Mouse (Mus musculus): ENCODE results near the gene Sphk2.

Sphk2 gene

DNA sequence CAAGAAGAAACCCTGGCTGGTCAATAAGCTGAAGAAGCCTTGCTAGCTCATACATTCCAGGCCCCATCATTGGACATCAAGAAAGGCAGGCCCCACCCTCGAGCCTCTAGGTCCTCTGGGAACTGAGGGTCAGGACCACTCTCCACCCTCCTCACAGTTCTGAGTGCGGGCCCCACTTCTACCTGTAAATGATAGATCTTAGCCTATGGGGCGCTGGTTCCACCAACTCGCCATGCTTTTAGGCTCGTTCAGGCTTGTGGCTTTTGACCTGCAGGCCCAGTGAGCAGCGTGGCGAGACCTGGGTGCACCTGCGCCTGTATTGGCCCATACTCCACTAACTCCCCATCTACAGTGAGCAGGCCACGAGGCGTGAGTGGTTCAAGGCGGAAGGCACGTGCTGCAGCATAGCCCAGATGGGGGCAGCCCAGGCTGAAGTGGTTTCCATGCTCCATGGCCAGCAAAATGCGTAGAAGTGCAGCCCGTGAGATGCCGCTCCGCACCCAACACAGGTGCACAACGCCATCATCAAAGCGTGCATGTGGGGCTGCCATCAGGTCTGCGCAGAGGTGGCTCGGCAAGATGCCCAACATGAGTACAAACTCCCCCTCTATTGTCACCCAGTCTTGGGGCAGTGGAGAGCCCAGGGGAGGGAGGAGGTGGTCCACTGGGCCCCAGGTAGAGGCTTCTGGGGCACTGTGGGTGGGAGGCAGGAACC lies 7.2 kb downstream of the Sphk2 start:
- peak in 1 of 2 experiments; percentile 48 for DNase-seq (ENCODE audit: low spot score in 2 of 2)

DNA sequence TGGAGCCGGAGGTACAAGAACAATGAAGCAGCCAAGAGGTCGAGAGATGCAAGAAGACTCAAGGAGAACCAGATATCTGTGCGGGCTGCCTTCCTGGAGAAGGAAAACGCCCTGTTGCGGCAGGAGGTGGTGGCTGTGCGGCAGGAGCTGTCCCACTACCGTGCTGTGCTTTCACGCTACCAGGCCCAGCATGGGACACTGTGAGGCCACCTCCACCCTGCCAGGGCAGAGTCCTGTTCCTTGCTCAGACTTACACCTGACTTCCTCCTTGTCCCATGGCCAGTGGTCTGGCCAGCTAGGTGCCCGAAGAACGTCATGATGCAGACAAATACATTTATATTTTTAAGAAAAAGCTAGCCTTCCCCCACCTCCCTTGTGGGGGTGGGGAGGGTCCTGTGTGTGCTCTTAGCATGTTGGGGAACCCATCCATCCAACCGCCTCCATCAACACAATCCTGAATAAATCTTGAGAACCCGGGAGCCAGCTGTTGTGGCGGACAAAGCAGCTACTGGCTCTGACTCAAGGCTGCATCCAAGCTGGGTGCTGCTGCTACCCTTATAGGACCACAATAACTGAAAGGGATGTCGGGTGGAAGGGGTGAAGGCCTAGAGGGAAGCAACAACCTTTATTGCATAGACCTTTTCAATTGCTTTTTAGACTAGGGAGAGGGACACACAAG lies 8.0 kb downstream of the Sphk2 start:
- no peak for DNase-seq (ENCODE audit: low spot score in 2 of 2)

DNA sequence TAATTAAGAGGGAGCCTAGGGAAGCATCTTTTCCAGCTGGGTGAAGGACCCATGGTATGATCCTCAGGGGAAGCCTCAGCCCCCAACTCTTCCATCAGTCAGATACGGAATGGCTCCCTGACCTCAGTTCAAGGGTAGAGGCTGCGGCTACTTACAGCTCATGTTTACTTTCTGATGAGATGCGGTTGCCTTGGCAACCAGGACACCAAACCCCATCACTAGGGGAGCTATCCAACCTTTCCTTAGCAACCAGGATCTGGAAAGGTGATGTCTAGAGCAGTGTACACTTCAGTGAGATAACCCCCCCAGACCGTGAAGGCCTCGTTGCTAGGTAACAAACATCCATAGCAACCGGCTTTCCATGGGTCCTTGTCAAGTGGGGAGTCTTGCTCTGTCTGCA lies 8.8 kb downstream of the Sphk2 start:
- peak in 1 of 2 experiments; percentile 43 for DNase-seq (ENCODE audit: low spot score in 2 of 2)

DNA sequence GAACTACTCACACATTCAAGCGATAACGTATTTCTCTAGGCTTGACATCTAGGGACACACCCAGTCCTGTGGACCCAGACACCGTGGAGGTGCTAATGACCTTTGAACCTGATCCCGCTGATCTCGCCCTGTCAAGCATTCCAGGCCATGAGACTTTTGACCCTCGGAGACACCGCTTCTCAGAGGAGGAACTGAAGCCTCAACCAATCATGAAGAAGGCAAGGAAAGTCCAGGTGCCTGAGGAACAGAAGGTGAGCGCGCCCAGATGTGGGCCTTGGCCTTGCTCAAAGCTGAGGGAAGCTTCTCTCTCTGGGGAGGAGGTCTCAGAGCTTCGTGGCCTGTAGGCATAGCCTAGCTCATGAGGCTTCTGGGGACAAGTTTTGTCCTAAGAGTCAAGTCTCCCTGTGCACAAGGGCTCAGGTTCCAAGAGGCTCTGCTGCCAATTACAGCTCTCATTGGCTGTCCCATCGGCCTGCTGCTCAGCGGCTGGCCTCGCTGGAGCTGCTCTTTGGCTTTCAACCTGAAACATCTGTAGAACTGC lies 9.5 kb downstream of the Sphk2 start:
- DNase-seq (ENCODE audit: low spot score in 2 of 2) = no peak

DNA sequence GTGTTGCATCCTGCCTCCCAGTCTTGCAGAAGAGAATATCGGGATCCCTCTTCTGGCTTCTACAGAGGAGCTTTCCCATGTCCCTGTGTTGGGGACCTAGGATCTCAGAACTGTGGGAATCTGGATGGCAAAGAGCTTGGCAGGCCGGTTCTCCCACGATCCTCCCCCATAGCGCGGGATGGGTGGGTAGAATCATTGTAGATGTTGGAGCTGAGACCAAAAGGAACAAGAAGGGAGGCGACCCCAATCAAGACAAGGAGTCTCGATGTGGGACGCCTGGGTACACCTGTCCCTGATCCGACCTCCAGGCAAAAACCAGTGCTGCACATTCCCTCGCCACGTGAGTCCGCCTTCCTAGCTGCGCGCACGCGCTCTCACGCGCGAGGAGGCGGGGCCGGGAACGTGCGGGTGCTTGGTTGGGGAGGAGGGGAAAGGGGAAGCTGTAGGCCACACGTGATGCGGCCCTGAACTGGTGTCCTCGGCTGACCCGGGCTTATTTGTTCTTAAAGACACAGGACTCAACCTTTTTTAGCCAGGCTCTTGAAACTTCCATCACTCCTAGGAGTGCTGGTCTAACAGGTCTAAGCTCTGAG lies 10.3 kb downstream of the Sphk2 start:
- DNase-seq (ENCODE audit: low spot score in 2 of 2) = peak; percentile 90 to 96

DNA sequence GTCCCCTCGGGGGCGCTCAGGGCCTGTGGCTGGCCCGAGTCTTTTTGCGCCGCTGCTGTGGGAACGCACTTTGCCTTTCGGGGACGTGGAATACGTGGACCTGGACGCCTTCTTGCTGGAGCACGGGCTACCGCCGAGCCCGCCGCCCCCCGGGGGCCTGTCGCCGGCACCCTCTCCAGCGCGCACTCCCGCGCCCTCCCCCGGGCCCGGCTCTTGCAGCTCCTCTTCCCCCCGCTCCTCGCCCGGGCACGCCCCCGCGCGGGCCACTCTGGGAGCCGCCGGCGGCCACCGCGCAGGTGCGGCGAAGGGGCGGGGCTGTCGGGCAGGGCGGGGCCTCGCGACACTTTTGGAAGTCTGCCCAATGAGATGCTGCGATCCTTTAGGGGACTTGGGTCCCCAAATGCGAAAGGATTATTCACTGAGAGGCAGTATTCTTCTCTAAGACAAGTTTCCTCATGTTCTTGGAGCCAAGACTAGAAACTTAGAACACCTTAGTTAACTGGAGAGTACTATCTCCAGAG lies 11.0 kb downstream of the Sphk2 start:
- DNase-seq (ENCODE audit: low spot score in 2 of 2) = peak in 1 of 2 experiments; percentile 81

DNA sequence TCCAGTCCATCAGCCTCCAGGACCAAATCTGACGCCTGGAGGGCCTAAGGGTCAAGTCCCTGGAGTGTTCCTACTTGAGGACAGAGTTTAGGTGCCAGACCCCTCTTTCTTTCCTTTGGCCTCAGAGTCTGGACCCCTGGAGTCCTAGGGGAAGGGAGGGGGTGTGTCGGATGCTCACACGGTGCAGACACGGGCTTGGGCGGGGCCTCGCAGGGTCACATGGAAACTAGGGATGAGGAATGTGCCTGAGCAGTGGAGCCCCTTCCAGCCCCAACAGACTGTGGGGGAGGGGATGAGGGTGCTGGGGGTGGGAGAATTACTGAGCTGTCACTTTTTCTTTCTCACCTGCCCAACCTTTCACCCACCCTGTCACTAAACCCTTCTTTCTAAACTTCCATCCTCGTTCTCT lies 11.9 kb downstream of the Sphk2 start:
- peak in 1 of 2 experiments; percentile 91 for DNase-seq (ENCODE audit: low spot score in 2 of 2)

DNA sequence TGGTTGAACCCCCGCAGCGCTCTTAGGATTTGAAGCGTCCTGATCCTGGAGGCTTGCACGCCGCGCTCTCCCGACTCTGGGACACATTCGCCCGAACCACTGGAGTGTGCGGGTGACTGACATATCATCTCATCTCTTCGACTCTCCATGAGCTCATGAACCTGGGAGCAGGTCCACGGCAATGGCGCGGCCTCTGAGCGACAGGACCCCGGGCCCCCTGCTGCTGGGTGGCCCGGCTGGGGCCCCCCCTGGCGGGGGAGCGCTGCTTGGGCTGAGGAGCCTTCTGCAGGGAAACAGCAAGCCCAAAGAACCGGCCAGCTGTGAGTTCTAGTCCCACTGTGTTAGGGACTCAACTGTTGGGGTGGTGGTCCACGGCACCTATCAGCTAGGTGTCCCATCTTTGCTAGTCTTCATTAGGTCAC lies 12.3 kb downstream of the Sphk2 start:
- DNase-seq (ENCODE audit: low spot score in 2 of 2) = no peak

DNA sequence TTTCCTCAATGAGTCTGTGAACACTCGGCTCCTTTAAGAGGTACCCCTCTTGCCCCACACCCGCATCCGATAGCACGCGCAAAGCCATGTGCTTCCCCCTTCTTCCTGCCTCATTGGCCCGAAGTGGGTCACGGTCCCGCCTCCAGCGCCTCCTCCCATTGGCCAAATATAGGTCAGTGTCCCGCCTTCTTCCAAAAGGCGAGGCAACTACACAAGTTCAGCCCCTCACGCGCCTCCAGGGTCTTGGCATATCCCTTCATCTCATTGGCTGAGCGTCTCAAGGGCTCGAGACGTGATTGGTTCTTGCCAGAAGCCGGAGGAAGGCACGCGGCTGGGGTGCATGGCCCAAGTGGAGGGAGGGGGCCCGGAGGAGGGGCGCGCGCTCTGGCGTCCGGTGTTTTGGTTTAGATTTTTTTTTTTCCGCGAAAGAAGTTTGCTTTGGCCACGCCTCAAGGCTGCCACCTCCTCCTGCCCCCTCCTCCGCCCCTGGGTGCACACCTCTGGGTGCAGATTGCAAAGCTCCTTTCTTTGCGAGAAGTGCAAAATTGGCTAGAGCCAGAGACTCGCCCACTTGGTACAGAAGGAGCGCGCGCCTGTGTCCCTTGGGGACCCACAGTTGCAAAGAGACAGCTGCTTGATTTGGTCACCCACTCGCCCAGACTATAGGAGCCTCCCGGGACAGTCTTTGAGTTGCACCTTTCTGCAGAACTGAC lies 12.9 kb downstream of the Sphk2 start, which contains the start of gene Dbp:
Dbp (plus strand) TSS at position 359 of the 713 bp plus-strand sequence.
- DNase-seq (ENCODE audit: low spot score in 2 of 2) = peak; percentile 100

DNA sequence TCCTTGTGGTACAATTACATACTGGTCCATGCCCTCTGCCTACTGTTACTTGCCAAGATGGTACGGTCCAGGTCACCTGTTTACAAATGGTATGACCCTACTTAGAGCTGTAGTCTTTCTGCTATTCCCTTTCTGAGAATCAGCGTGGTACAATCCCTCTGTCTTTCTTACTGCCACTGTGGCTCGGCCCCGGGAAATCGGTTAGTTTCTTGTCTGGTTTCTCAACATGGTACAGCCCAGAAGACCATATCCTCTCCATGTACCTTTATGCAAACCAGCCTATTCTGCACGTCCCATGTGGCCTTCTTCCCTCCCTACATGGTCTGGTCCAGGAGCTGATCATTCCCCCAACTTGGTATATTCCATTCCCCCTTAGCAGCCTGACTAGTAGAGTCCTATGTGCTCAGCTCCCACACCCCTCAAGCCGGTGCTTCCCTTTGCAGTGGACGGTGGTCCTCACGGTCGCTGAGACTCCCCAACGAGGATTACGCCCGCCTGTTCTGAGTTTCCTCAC lies 13.7 kb downstream of the Sphk2 start:
- DNase-seq (ENCODE audit: low spot score in 2 of 2) = peak; percentile 88 to 90

DNA sequence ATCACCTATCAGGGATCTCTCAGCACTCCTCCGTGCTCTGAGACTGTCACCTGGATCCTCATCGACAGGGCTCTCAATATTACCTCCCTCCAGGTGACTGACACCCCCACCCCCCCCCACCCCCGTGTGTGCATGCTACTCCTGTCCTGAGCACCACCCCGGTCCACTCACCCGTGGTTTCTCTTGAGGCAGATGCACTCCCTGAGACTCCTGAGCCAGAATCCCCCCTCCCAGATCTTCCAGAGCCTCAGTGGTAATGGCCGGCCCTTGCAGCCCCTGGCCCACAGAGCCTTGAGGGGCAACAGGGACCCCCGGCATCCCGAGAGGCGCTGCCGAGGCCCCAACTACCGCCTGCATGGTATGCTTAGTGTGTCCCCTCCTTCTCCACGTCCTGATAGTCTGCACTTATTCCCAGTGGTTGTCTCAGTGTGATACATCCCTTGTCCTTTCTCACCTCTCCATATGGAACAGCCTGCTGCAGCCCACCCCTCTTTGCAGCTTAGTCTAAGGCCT lies 14.2 kb downstream of the Sphk2 start:
- no peak for DNase-seq (ENCODE audit: low spot score in 2 of 2)

DNA sequence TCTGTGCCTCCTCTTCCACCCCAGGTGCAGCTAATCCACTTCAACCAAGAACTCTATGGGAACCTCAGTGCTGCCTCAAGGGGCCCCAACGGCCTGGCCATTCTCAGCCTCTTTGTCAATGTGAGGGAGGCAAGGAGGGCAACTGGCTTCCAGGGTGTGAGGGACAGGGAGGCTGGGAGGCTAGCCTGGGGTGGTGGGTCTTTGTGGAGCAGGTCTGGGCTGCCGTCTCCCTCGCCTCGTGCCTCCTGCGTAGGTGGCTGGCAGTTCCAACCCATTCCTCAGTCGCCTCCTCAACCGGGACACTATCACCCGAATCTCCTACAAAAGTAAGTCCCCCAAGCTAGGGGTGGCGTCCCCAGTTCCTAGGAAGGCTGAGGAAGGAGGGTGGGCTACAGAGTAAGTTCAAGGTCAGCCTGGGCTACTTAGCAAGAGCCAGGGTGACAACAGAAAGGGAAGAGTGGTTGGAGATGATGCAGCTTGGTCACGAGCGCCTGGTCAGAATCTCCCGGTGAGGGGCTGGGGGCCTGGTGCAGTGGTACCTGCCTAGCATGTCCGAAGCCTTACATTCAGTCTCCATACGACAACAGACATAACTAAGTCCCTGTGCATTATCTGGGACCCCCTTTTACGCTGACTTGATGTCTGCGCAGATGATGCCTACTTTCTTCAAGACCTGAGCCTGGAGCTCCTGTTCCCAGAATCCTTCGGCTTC lies 14.8 kb downstream of the Sphk2 start:
- DNase-seq (ENCODE audit: low spot score in 2 of 2) = no peak

DNA sequence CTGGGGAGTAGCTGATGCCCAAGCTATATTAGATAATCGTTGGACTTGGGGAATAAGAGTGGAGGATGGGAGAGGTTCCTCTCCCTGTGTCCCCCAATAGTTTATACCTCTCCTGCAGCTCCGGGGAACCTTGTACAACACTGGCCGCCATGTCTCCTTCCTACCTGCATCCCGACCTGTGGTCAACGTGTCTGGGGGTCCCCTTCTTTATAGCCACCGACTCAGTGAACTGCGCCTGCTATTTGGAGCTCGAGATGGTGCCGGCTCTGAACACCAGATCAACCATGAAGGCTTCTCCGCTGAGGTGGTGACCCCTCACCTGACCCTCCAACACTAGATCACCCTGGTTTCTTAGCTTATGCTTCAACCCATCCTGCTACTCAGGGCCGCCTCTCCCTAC lies 15.5 kb downstream of the Sphk2 start:
- no peak for DNase-seq (ENCODE audit: low spot score in 2 of 2)

DNA sequence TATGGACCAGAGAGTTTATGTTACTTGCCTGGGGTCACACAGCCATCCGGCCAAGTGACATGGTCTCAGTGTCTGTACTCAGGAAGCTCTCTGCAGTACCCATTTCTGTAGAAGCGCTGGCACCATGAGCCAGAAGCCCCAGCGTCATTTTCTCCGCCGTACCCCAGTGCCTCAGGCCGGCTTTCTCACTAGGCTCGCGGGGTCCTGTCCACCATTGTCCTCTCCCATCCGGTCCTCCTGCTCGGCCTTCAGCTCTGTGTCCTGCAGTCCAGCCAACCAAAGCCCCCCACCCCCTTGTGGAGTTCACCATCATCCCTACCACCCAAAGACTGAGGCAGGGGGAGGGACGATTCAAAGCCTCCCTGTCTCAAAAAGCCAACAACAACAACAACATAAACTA lies 16.2 kb downstream of the Sphk2 start:
- DNase-seq (ENCODE audit: low spot score in 2 of 2) = no peak

DNA sequence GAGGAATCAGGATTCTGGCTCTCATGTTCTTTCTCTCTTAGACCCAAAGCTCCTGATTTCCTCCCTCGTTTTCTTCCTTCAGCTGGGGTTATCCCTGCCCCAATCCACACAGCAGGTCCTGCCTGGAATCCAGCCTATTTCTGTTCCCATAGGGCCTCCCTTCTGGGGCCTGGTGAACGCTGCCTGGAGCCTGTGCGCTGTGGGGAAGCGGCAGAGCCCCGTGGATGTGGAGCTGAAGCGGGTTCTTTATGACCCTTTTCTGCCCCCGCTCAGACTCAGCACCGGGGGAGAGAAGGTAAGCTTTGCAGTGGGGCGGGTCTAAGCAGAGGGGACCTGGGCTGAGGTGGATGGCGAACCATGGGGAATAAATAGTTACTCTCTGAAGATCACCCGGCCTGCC lies 16.7 kb downstream of the Sphk2 start:
- peak in 1 of 2 experiments; percentile 54 for DNase-seq (ENCODE audit: low spot score in 2 of 2)

DNA sequence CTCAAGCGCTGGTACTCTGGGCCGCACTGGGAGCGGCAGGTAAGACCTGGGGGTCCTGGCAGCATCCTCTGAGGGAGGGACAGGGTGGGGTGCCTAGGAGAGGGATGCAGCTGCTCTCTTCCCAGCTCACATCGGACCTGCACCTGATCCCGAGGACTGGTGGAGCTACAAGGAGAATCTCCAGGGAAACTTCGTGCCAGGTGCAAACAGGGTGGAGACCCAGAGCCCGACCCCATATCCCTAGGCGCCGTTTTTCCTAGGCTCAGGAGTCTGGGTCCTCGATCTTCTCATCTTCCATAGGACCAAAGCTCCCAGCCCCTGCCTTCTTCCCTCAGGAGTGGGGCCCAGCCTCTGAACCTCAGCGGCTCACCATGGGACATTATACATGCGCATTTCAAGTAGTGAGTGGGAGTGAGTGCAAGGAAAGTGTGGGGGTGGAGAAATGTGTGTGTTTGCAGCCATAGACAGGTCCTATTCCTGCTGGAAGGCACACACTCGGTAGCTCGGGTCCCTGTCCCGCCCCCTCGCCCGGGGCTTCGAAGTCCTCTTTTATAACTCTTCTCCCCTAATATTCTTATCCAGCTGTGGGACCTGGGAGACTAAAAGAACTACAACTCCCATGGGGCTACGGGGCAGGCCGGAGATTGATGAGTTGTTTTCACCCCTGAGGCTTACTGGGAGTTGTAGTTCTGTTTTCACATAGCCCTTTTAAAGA lies 17.3 kb downstream of the Sphk2 start:
- DNase-seq (ENCODE audit: low spot score in 2 of 2) = peak; percentile 88 to 91

DNA sequence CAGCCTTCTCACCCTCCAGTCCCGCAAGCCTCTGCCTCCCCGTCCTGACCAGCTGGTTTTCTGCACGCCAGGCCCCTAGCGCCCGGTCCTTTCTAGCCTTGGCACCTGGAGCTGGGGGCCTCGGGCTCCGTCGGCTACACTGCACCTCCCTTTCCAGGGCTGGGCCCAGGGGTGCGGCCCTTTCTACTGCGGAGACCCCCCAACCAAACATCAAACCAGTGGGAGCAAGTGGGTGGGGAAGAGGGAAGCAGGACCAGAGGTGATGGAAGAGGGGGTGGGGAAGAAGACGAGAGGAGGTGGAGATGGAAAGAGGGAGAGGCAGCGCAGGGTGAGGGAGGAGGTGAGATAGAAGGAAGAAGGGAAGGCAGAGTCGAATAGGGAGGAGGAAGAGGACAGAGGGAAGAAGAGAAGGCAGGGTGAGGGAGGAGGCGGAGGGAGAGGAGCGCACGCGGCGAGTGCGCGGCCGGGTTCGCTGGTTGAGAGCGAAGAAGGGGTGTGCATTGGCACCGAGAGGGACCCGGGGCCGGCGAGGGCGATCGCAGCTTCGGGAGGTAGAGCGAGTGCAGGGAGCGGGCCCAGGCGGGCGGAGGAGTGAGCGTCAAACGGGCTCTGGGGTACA lies 18.2 kb downstream of the Sphk2 start, which contains the start of gene Car11:
Car11 (plus strand) TSS at position 321 of the 619 bp plus-strand sequence.
- peak in 1 of 2 experiments; percentile 58 for DNase-seq (ENCODE audit: low spot score in 2 of 2)

DNA sequence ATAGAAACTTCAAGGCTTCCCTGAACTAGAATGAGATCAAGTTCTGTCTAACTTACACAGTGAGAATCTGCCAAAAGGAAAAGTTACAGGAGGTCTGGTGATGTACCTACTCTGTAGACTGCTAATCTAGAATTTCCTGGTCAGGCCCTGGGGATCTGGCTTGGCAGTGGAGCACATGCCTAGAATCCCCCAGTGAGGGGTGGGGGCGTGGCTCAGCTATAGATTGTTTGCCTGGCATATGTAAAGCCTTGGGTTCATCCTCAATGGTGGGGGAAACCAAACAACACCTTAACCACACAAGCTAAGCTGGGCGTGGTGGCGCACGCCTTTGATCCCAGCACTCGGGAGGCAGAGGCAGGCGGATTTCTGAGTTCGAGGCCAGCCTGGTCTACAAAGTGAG lies 19.9 kb downstream of the Sphk2 start:
- DNase-seq (ENCODE audit: low spot score in 2 of 2) = no peak

DNA sequence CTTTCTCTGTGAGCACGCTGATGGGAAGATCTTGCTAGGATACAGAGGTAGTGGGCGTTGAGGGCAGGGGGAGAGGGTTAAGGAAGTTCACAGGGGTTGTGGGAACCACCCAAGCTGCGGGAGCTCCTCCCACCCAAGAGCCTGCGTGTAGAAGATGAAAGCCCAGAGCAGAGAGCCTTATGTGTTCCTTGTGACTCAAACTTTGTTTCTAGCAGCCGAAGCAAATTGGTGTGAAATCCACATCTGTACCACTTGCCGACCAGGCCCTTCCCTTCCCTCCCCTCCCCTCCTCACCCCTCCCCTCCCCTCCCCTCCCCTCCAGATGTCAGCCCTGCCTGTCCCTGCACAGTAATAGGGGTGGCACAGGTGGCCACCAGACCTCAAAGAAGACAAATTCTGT lies 22.7 kb downstream of the Sphk2 start:
- no peak for DNase-seq (ENCODE audit: low spot score in 2 of 2)

Measured in left cerebral cortex, adult 9 months (tissue).